Mouse (Mus musculus) c-Kit-negative CD71-positive TER-119-positive erythroid progenitor cells, embryonic 14.5 days (primary cell): ENCODE results near the gene Pcca.

Experiments
- DNase-seq: peaks from one replicate; pipeline ENCODE4 v3.0.0-alpha.2; 2013; ENCODE audit warnings: low read depth, low spot score

The Pcca gene

GRCm38 (mm10) chr14:122747860-122748842, 214.0 kb downstream of the Pcca start:
- no peak for DNase-seq

- no peak for DNase-seq
Measured at GRCm38 (mm10) chr14:122751552-122751951, 217.4 kb downstream of the Pcca start.

GRCm38 (mm10) chr14:122753278-122753677, 219.2 kb downstream of the Pcca start:
- DNase-seq: no peak

GRCm38 (mm10) chr14:122754311-122754710, 220.2 kb downstream of the Pcca start:
- DNase-seq: no peak

DNA sequence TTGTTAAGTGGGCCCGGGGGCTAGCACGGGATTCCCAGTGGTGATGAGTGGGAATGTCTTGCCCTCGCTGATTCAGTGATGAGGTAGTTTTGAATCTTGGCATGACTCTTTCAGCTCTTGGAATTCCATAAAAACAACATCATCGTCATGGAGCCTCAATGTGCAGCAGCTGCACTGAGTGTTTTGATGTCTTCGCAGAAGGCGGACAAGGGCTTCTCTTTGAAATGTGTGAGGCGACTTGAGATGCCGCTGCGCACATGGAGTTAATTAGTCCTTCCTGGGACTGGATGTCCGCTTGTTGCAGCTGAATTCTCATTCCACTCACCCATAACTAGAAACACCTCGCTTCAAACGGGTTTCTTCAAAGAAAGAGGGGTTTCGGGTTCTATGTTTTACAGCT, 221.4 kb downstream of the Pcca start:
- no peak for DNase-seq

GRCm38 (mm10) chr14:122756671-122757070, 222.5 kb downstream of the Pcca start:
- DNase-seq: no peak

GRCm38 (mm10) chr14:122759890-122760289, 225.8 kb downstream of the Pcca start:
- DNase-seq: no peak

DNA sequence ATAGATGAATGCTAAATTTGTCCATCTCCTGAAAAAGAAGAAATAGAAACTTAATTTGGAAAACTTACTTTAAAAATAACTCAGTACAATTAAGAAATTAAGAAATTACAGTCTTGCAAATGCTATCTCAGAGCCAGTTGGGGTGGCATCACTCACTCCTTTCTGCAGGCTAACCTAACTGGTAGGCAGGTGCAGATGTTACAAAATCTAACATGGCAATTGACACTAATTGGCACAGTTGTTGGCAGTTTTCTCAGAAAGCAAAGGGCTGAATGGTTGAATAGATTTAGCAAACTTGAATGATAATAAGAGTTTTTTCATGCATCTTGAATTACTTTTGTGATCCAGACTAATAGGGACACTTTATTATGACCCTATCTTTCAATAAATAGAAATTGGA, 226.7 kb downstream of the Pcca start:
- DNase-seq: no peak

GRCm38 (mm10) chr14:122762603-122763002, 228.5 kb downstream of the Pcca start:
- DNase-seq: no peak

GRCm38 (mm10) chr14:122765951-122766350, 231.8 kb downstream of the Pcca start:
- no peak for DNase-seq

DNA sequence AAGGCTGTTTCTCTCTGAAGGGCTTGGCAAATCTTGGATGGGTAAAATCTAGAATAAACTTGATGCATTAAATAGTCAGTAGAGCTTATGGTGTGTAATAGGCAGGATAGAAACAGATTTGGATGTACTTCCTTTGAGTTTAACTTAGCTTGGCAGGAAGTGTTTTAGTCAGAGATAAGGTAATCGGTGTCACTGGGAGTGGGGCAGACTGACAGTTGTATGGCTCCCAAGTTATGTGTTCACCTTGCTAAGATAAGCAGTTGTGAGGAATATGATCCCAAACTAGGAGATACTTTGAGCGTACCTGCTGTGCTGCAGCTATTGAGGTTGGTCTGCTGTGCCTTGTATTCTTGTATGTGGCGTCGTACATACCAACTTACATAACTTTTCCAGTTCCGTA, 232.3 kb downstream of the Pcca start:
- no peak for DNase-seq

GRCm38 (mm10) chr14:122784701-122785100, 250.6 kb downstream of the Pcca start:
- no peak for DNase-seq

DNA sequence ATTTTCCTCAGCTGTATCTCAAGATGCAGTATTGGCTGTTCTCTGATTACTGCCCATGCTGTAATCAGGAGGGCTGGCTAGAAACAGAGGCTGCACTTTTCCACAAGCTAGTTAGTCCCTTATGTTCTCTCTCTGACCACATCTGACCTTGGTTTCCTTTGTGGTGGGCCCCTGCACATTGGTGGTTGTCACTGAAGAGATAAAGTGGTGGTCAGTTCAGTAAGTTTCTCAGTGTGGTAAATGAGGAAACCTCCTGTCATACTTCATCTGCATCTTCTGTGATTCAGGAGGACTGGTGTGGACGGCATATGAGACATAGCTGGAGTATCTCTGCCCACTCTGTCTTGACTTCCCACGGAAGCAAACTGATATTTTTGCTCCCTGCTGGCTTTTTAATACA, 254.1 kb downstream of the Pcca start:
- DNase-seq: no peak

DNA sequence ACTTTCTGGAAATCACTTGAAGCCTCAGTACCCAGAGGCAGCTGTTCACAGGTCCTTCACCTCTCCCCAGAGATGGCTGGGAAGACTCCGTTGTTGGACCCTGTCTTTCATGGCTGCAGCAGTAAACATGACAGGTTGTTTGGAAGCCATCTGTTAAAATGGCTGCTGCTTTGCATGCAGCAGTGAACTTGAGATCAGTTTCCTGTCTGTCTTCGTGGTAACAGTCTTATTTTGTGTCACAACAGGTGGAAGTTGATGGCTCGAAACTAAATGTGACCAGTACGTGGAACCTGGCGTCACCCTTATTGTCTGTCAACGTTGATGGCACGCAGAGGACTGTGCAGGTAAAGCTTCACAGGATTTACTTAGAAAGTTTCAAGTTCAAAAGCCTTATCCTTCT, 256.0 kb downstream of the Pcca start:
- no peak for DNase-seq

DNA sequence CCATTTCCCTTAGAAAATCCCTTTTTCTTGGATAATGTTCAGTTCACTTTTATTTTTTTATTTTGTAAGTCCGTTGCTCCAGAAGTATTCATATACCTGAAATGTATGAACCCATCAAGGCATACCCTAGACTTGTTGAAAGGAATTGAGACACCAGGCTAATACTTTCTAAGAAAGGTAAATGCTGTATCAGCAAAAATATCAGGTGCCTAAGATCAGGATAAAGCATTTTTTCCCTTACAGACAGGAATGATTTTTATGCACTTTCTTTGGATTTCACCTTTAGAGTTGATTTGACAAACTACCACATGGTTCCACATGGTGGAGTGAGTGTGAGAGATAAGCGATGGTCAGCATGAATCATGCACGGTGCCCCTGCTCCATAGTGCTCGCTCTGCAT, 259.2 kb downstream of the Pcca start:
- DNase-seq: no peak

GRCm38 (mm10) chr14:122800296-122800695, 266.2 kb downstream of the Pcca start:
- no peak for DNase-seq

- DNase-seq: no peak
Measured at GRCm38 (mm10) chr14:122821002-122821401, 286.9 kb downstream of the Pcca start.

DNA sequence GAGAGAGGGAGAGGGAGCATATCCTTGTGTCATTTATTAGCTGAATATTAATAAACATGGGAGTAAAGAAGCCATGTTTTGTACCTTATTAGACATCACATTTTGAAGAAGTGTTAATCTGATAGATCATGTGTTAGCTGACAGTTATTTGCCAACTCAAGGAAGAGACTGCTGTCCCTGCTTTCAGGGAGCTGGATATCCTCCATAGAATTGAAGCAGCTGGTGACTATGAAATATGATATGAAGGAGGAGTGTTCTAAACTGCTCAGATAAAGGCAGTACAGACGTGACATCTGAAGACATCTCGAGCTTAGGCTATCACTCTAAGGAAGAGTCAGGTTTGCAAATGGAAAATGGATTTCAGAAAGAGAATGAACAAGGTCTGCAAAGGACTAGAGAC, 289.7 kb downstream of the Pcca start:
- DNase-seq: no peak

DNA sequence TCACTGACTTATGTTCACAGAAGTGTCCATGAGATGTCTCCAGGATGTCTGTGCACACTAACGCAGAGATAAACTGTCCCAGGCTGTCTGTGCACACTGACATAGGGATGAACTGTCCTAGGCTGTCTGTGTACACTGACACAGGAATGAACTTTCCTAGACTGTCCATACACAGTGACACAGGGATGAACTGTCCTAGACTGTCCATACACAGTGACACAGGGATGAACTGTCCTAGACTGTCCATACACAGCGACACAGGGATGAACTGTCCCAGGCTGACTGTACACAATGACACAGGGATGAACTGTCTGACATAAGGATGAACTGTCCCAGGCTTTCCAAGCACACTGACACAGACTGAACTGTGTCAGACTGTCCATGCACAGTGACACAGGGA, 291.3 kb downstream of the Pcca start:
- DNase-seq: no peak

DNA sequence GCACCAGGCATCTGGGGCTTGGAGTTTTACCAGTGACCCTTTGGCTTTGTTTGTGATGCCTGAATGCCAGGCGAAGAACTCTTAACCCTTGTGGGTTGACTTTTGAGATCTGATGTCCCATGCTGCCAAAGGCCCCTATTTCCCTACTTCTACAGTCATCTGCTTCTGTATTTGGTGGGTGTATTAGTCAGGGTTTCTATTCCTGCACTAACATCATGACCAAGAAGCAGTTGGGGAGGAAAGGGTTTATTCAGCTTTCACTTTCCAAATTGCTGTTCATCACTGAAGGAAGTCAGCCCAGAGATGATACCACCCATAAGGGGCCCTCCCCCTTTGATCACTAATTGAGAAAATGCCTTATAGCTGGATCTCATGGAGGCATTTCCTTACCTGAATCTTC, 296.3 kb downstream of the Pcca start:
- no peak for DNase-seq

DNA sequence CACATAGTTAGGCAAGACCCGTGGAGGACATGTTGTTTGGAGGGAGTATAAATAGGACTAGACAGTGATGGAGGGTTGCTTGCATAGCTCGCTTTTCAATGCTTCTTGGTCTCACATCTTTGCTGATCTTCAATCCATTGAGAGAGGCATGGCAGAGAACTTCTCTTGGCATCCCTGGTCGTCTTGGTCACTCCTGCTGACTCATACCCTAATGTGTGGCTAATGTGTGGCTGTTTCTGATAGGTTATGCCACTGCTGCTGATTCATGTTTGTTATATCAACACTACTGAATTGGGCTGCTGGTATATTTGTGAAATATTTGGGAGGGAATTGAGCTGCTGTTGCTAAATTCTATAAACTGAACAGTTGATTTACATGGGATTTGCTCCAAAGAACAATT, 299.5 kb downstream of the Pcca start:
- no peak for DNase-seq

DNA sequence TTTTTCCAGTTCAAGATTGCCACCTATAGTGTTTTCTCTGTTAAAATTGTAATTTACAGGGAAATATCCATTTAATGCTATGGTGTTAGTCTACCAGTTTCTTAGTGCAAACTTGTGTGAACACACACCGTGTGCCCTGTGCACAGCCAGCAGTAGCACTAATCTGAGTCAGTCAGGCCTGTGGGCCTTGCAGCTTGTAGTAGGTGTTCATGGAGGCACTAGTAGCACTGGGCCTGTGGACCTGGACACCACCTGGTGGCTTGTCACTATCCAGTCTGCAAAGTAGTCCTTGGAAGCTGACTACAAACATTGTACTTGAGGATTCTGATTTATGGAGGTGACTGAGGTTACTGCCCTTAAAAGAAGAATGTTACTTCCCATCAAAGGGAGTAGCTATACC, 300.6 kb downstream of the Pcca start:
- no peak for DNase-seq

DNA sequence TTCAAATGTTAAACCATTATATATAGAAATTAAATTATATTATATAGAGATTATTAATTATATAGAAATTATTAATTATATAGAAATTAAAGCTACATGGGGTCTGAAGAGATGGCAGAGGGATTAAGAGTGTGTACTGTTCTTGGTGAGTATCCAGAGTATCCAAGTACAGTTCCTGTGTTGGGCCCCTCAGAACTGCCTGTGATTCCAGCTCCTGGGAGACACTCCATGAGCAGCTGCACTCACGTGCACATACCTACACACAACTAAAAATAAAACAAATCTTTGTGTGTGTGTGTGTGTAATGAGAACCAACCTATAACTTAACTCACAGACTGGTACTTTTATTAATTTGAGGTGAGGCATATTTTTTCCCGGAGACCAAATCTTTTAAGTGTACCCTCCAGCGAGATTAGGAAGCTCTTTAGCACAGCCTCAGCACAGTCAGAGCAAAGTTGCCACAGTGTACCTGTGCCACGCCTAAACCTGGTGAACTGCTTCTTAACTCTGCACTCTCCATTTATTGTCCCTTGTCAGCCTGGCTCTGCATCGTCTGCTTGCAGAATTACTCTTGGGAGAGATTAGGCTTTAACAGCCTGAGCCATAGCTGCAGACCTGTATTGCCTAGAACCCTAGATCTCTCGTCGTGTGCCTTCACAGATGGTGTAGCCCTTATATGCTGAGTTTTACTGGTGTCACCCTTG, 301.5 kb downstream of the Pcca start:
- no peak for DNase-seq
